Mouse (Mus musculus): Measurements from ENCODE around the gene Myo3a. TPM values are rescaled to one million over a fixed set of nuclear protein-coding genes. Genes with fewer than 3 reads are reported as not detected.

Myo3a gene
- polyA plus RNA-seq, 1 experiment from 2014 or later: 0.09 TPM

GRCm38 (mm10) chr2:22624188-22624975, 397.1 kb downstream of the Myo3a start:
- Histone ChIP-seq H3K4me1 (ENCODE audit: control insufficient read depth, insufficient read depth, low read depth, low read length) (peaks cover 21% of the 10 kb centered on the region), H3K9ac (ENCODE audit: low read depth, low read length) (peak overlapping the region; percentile 72), H3K27ac (ENCODE audit: low read depth, low read length) (peak overlapping the region; percentile 94), H3K4me3 (ENCODE audit: low read length) (peak overlapping the region; percentile 56), H3K36me3 (ENCODE audit: control insufficient read depth, insufficient read depth, low read length) (no peaks in the 10 kb centered on the region), H3K4me2 (ENCODE audit: low read length) (peak overlapping the region; percentile 84), H3K27me3 (replicated peaks; ENCODE audit: control insufficient read depth, insufficient read depth, low read length) (peaks cover 8% of the 10 kb centered on the region), H3K9me3 (ENCODE audit: control insufficient read depth, low read length) (no peaks in the 10 kb centered on the region)
- ATAC-seq: no peak
- WGBS: 4% methylated on average over 27 of the region's 27 CpGs

- peak overlapping the region; percentile 44 for H3K27ac ChIP-seq (ENCODE audit: low read depth, low read length)
- peaks cover 8% of the 10 kb centered on the region for H3K27me3 ChIP-seq (replicated peaks; ENCODE audit: control insufficient read depth, insufficient read depth, low read length)
- H3K4me3 ChIP-seq (ENCODE audit: low read length): peak overlapping the region; percentile 56
- peak overlapping the region; percentile 84 for H3K4me2 ChIP-seq (ENCODE audit: low read length)
- no peaks in the 10 kb centered on the region for H3K9me3 ChIP-seq (ENCODE audit: control insufficient read depth, low read length)
- H3K36me3 ChIP-seq (ENCODE audit: control insufficient read depth, insufficient read depth, low read length): no peaks in the 10 kb centered on the region
- 0 out of 2 replicates have a peak overlapping the region, but pooled peaks have one; percentile 7 for H3K9ac ChIP-seq (ENCODE audit: low read depth, low read length)
- peaks cover 15% of the 10 kb centered on the region for H3K4me1 ChIP-seq (ENCODE audit: control insufficient read depth, insufficient read depth, low read depth, low read length)
- 6% methylated on average over 16 of the region's 16 CpGs for WGBS
- ATAC-seq: no peak
These were observed 398.0 kb downstream of the Myo3a start for GRCm38 (mm10) chr2:22625096-22625960.

- Histone ChIP-seq H3K9ac (ENCODE audit: low read depth, low read length) (peak overlapping the region; percentile 37), H3K4me3 (ENCODE audit: low read length) (peak overlapping the region; percentile 26), H3K4me2 (ENCODE audit: low read length) (peak overlapping the region; percentile 84), H3K4me1 (ENCODE audit: control insufficient read depth, insufficient read depth, low read depth, low read length) (peaks cover 13% of the 10 kb centered on the region), H3K27me3 (replicated peaks; ENCODE audit: control insufficient read depth, insufficient read depth, low read length) (peaks cover 8% of the 10 kb centered on the region), H3K9me3 (ENCODE audit: control insufficient read depth, low read length) (no peaks in the 10 kb centered on the region), H3K27ac (ENCODE audit: low read depth, low read length) (peak overlapping the region; percentile 62), H3K36me3 (ENCODE audit: control insufficient read depth, insufficient read depth, low read length) (no peaks in the 10 kb centered on the region)
- peak; percentile 27; the same call in 1 of the 2 replicates for ATAC-seq
- WGBS: 42% methylated on average over 3 of the region's 3 CpGs
These were observed 399.9 kb downstream of the Myo3a start for GRCm38 (mm10) chr2:22627147-22627666.

GRCm38 (mm10) chr2:22627819-22628432, 400.6 kb downstream of the Myo3a start:
- peak; percentile 50; the same call in 1 of the 2 replicates for ATAC-seq
- H3K27ac ChIP-seq (ENCODE audit: low read depth, low read length): peak overlapping the region; percentile 62
- no peaks in the 10 kb centered on the region for H3K36me3 ChIP-seq (ENCODE audit: control insufficient read depth, insufficient read depth, low read length)
- H3K9me3 ChIP-seq (ENCODE audit: control insufficient read depth, low read length): no peaks in the 10 kb centered on the region
- H3K9ac ChIP-seq (ENCODE audit: low read depth, low read length): peak overlapping the region; percentile 23
- 15% methylated on average over 5 of the region's 5 CpGs for WGBS
- H3K4me2 ChIP-seq (ENCODE audit: low read length): peak overlapping the region; percentile 84
- H3K4me1 ChIP-seq (ENCODE audit: control insufficient read depth, insufficient read depth, low read depth, low read length): peaks cover 8% of the 10 kb centered on the region; the same call in 1 of the 2 replicates
- peak overlapping the region; percentile 22 for H3K4me3 ChIP-seq (ENCODE audit: low read length)
- peaks cover 8% of the 10 kb centered on the region for H3K27me3 ChIP-seq (replicated peaks; ENCODE audit: control insufficient read depth, insufficient read depth, low read length)

- no peaks in the 10 kb centered on the region for H3K27me3 ChIP-seq (replicated peaks; ENCODE audit: control insufficient read depth, insufficient read depth, low read length)
- no peak overlapping the region for H3K27ac ChIP-seq (ENCODE audit: low read depth, low read length)
- no peaks in the 10 kb centered on the region for H3K4me1 ChIP-seq (ENCODE audit: control insufficient read depth, insufficient read depth, low read depth, low read length)
- H3K9ac ChIP-seq (ENCODE audit: low read depth, low read length): no peak overlapping the region
- H3K4me3 ChIP-seq (ENCODE audit: low read length): no peak overlapping the region
- no peak overlapping the region for H3K4me2 ChIP-seq (ENCODE audit: low read length)
- H3K9me3 ChIP-seq (ENCODE audit: control insufficient read depth, low read length): no peaks in the 10 kb centered on the region
- H3K36me3 ChIP-seq (ENCODE audit: control insufficient read depth, insufficient read depth, low read length): no peaks in the 10 kb centered on the region; the same call in 1 of the 2 replicates
- 49% methylated on average over 8 of the region's 8 CpGs for WGBS
- no peak for ATAC-seq
These were observed 407.5 kb downstream of the Myo3a start for GRCm38 (mm10) chr2:22634766-22635165.

GRCm38 (mm10) chr2:22646134-22646533, 418.8 kb downstream of the Myo3a start:
- no peak overlapping the region for H3K27ac ChIP-seq (ENCODE audit: low read depth, low read length)
- no peak overlapping the region for H3K4me3 ChIP-seq (ENCODE audit: low read length)
- no peaks in the 10 kb centered on the region for H3K4me1 ChIP-seq (ENCODE audit: control insufficient read depth, insufficient read depth, low read depth, low read length)
- H3K9ac ChIP-seq (ENCODE audit: low read depth, low read length): no peak overlapping the region
- no peaks in the 10 kb centered on the region for H3K36me3 ChIP-seq (ENCODE audit: control insufficient read depth, insufficient read depth, low read length)
- no peaks in the 10 kb centered on the region for H3K9me3 ChIP-seq (ENCODE audit: control insufficient read depth, low read length)
- no peaks in the 10 kb centered on the region for H3K27me3 ChIP-seq (replicated peaks; ENCODE audit: control insufficient read depth, insufficient read depth, low read length)
- H3K4me2 ChIP-seq (ENCODE audit: low read length): no peak overlapping the region
- WGBS: 26% methylated on average over 1 of the region's 1 CpGs
- no peak for ATAC-seq

- Histone ChIP-seq H3K4me2 (ENCODE audit: low read length) (no peak overlapping the region), H3K9ac (ENCODE audit: low read depth, low read length) (no peak overlapping the region), H3K36me3 (ENCODE audit: control insufficient read depth, insufficient read depth, low read length) (no peaks in the 10 kb centered on the region), H3K27ac (ENCODE audit: low read depth, low read length) (no peak overlapping the region), H3K4me3 (ENCODE audit: low read length) (no peak overlapping the region), H3K4me1 (ENCODE audit: control insufficient read depth, insufficient read depth, low read depth, low read length) (no peaks in the 10 kb centered on the region), H3K27me3 (replicated peaks; ENCODE audit: control insufficient read depth, insufficient read depth, low read length) (no peaks in the 10 kb centered on the region), H3K9me3 (ENCODE audit: control insufficient read depth, low read length) (no peaks in the 10 kb centered on the region)
- WGBS: 64% methylated on average over 1 of the region's 1 CpGs
- no peak for ATAC-seq
These were observed 421.1 kb downstream of the Myo3a start for GRCm38 (mm10) chr2:22648394-22648793.

GRCm38 (mm10) chr2:22651826-22652225, 424.5 kb downstream of the Myo3a start:
- Histone ChIP-seq H3K27me3 (replicated peaks; ENCODE audit: control insufficient read depth, insufficient read depth, low read length) (no peaks in the 10 kb centered on the region), H3K9me3 (ENCODE audit: control insufficient read depth, low read length) (no peaks in the 10 kb centered on the region), H3K27ac (ENCODE audit: low read depth, low read length) (no peak overlapping the region), H3K4me2 (ENCODE audit: low read length) (no peak overlapping the region), H3K4me1 (ENCODE audit: control insufficient read depth, insufficient read depth, low read depth, low read length) (no peaks in the 10 kb centered on the region), H3K9ac (ENCODE audit: low read depth, low read length) (no peak overlapping the region), H3K36me3 (ENCODE audit: control insufficient read depth, insufficient read depth, low read length) (no peaks in the 10 kb centered on the region), H3K4me3 (ENCODE audit: low read length) (no peak overlapping the region)
- no peak for ATAC-seq
- WGBS: 92% methylated on average over 4 of the region's 4 CpGs

Data from hindbrain, embryonic 16.5 days (tissue).